Mouse (Mus musculus) right cerebral cortex, adult 18-20 months (tissue): ENCODE results near the gene Olfr698.
"Not testable (repeated sequence)": the region's sequence is repeated elsewhere in the genome, so short reads cannot be mapped to it uniquely, and the experiment has no call there.

Source experiments
- DNase-seq: peaks from one replicate; pipeline ENCODE4 v3.0.0; 2022; ENCODE audit warnings: mixed read lengths

Gene Olfr698

GRCm38 (mm10) chr7:106755297-106755696 lies at the start of gene Olfr698:
TSS of gene Olfr698 (minus strand) at chr7:106755397.
- DNase-seq = no peak

GRCm38 (mm10) chr7:106793098-106793497 lies 37.9 kb upstream of the Olfr698 start, which contains the start of gene Olfr699:
TSS of gene Olfr699 (minus strand) at chr7:106793198.
- no peak for DNase-seq

- no peak for DNase-seq
Measured at GRCm38 (mm10) chr7:106788330-106788729, 33.1 kb upstream of the Olfr698 start.

- DNase-seq = not testable (repeated sequence)
Measured at GRCm38 (mm10) chr7:106761008-106761407, 5.8 kb upstream of the Olfr698 start.

- no peak for DNase-seq
Measured at GRCm38 (mm10) chr7:106758800-106759199, 3.6 kb upstream of the Olfr698 start.

GRCm38 (mm10) chr7:106745811-106746210 lies 9.4 kb downstream of the Olfr698 start:
- DNase-seq = no peak

- no peak for DNase-seq
Measured at GRCm38 (mm10) chr7:106742343-106742742, 12.9 kb downstream of the Olfr698 start, which contains the start of gene Olfr697. TSS of gene Olfr697 (minus strand) at chr7:106742443.

- no peak for DNase-seq
Measured at GRCm38 (mm10) chr7:106737028-106737427, 18.2 kb downstream of the Olfr698 start.

- no peak for DNase-seq
Measured at GRCm38 (mm10) chr7:106733717-106734116, 21.5 kb downstream of the Olfr698 start.

- DNase-seq = not testable (repeated sequence)
Measured at GRCm38 (mm10) chr7:106725654-106726053, 29.5 kb downstream of the Olfr698 start.

- no peak for DNase-seq
Measured at GRCm38 (mm10) chr7:106716296-106716695, 38.9 kb downstream of the Olfr698 start, which contains the start of gene Olfr695. TSS of gene Olfr695 (minus strand) at chr7:106716396.

GRCm38 (mm10) chr7:106711463-106711862 lies 43.7 kb downstream of the Olfr698 start:
- DNase-seq = no peak

GRCm38 (mm10) chr7:106707705-106708104 lies 47.5 kb downstream of the Olfr698 start:
- DNase-seq = not testable (repeated sequence)
